Mouse (Mus musculus) left cerebral cortex, postnatal 14 days (tissue): ENCODE data around the gene Foxp1. TPM values are rescaled to one million over a fixed set of nuclear protein-coding genes. Genes with fewer than 3 reads are reported as not detected.

Experiments
- DNase-seq, 2 experiments: peaks; one replicate each; pipeline ENCODE4 v3.0.0; 2021 to 2022; ENCODE audit warnings: low spot score in 2 of 2, mixed read lengths in 1 of 2
- intact Hi-C: fragments of 180-260 bp; cut with DNase I; formaldehyde crosslinking; loops from one replicate; pipeline ENCODE4 v1.15.1; 2025
- total RNA-seq, 2 experiments: library from RNA; stranded (reverse); gene quantifications; 2 replicates each; pipeline ENCODE4 v1.2.3; 2021

The Foxp1 gene
- total RNA-seq, 2 experiments from 2014 or later, result 137 to 149 TPM

DNA sequence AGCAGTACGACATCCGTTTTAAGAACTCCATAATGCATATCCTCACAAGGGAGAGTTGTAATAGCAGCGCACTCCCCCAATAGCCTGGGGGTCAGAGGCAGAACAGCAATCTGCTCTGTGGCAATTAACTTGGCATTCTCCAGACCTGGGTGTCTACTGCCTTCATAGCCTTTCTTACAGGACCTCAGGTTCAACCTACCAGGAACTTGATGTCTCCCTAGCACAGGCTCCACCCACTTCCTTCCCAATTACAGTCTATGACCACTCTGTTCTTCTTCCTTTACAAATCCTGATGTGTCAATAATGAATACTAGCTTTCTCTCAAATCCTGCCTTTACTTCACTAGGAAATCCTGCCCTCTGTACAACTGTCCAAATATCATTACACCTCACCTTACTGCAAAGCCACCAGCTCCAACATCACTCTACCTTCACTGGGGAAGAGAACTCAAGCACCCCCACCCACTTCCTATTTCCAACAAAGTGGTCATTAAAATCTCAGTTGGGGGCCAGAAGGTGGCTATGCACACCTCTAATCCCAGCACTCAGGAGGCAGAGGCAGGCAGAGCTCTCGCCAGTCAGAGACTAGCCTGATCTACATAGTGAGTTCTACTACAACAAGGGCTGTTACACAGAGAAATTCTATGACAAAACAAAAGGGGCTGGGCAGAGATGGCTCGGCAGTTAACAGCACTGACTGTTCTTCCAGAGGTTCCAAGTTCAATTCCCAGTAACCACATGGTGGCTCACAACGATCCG, 68.6 kb downstream of the Foxp1 start:
- DNase-seq, result no peak
- intact Hi-C loops, result no loop called here

DNA sequence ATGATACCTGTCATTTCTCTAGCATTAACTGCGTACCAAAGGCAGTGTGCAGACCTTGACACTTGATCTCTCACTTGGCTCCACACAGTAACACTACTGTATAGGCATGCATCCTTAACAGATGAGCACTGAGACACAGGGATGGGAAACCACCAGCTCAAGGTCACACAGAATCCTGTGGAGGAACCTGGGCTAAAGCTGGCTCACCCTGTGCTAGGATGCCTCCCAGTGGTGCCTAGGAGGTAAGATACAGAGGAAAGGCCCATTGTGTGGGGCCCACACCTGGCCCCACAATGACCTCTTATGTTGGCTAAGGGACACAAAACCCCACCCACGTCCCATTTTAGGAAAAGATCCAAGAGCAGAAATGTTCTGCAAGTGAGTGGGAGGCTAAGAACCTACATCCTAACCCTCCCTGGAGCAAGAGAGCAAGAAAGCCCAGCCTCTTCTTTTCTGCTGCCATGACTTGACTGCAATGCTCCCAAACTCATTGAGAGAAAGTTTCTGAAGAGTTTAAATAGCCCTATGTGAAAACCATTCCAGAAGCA, 69.8 kb downstream of the Foxp1 start:
- intact Hi-C loops, result no loop called here

DNA sequence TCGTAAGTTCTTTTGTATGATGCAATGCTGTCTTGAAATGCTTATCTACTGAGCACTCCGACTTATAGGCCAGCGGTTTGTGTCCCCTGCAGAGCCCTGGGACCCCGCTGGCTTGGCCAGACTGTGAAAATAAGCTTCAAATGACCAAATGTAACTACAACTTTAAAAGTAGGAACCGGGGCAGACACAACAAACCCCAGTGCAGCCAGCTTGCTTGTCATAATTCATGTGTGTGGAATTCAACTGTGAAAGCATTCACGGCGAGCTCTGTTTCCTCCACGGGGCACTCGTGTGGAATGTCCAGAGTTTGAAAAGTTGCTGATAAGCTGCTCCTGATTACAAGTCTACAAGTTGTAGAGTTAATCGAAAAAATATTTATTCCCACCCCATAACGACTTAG, 71.0 kb downstream of the Foxp1 start:
- DNase-seq, result no peak
- intact Hi-C loops, result no loop called here

More for the DNA sequence above, 69.8 kb downstream of the Foxp1 start:
- no peak for DNase-seq

DNA sequence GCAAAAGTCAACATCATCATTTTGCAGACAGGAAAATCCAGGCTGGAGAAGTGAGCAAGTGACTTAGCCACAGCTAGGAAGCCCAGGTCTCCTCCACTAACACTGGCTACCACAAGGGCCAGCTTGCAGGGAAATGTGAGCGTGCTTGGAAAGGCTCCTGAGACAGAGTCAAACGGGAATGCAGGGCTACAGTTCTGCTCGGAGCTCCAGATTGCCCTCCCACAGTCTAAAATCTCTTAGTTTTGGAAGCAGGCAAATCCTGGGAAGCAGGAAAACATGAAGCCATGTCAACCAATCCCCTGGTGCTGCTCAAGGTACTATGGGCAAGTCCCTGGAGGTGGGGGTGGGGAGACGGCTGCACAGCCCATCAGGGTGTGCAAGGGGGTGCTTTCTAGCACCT, 75.1 kb downstream of the Foxp1 start:
- peak in 1 of 2 experiments; percentile 18 for DNase-seq
- intact Hi-C loops, result no loop called here

DNA sequence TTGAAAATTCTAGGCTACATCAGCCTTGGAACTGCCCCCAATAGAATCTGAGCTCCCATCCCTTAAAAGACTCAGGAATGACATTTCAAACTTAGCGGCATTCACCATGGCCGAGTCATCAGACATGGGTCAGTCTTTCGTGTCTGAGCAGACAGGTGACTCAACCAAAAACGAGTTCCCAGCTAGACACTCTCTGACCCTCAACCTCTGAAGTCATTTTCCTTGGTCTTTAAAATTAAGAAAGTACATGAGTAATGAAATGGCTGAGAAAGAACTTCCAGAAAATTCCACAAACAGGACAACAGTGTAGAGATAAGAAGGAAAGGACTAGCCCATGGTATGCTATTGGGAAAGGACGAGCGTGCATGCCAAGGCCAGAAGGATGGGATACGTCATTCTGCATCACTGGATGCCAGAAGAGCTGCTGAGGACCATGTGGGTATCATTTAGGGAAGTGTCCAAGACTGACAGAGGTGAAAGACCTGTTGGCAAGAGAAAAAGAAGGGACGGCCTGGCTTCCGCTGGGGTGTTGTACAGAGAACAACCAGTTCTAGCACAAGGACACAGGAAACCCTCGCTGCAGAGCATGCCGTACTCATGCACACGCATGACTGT, 75.6 kb downstream of the Foxp1 start:
- DNase-seq, result no peak
- intact Hi-C loops, result no loop called here

DNA sequence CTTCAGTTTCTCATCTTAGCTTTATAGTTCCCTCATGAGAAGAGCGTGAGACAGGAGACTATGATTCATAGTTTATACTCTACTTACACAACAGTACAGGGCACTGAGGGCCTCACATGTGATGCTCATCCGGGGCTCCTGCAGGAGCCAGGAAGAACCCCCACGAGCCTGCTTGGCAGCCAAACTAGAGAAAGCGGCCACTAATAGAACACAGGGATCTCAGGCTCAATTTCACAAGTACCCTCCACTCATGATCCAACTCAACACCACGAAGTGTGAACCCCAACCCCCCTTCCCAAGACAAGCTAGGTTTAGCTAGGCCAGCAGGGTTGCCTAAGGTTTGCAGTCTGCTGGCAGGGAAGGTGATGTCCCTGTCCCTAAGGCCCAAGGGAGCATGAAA, 79.1 kb downstream of the Foxp1 start:
- DNase-seq, result peak in 1 of 2 experiments; percentile 14
- intact Hi-C loops, result no loop called here

DNA sequence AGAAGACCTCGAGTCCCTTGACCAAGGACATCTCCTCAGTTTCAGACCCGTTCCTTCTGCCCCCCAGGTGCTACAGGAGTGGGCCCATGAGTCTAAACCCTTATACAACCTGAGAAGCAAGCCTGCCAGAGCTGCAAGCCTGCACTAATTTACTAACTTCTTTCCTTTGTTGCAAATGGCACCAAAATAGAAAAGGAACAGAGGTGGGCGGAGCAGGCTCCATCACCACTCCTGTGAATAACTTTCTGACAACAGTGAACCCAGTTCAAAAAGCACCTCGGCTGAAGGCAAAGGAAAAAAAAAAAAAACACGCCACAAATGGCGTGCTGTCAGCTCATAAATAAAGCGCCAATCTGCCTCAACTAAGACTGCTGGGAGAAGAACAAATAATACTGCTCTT, 81.4 kb downstream of the Foxp1 start:
- peak; percentile 36 to 37 for DNase-seq
- intact Hi-C loops, result no loop called here

DNA sequence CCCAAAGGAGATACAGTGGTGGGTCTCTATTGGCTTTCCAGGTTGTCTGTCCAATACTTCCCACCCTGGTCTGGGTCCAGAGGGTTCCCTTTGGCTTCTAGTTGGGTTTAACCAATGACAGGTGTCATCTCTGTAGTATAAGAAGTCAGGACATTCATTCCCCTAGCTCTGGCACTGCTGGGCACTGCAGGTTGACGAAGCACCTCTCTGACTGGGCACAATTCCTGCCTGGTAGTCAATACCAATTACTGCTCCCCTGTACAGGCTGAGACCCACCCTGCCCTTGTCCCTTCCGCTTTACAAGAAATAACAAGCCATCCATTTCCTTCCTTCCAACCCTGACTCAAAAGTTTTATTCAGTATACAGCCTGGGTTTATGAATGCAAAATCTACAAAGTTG, 81.9 kb downstream of the Foxp1 start:
- intact Hi-C loops, result no loop called here
- DNase-seq, result no peak

DNA sequence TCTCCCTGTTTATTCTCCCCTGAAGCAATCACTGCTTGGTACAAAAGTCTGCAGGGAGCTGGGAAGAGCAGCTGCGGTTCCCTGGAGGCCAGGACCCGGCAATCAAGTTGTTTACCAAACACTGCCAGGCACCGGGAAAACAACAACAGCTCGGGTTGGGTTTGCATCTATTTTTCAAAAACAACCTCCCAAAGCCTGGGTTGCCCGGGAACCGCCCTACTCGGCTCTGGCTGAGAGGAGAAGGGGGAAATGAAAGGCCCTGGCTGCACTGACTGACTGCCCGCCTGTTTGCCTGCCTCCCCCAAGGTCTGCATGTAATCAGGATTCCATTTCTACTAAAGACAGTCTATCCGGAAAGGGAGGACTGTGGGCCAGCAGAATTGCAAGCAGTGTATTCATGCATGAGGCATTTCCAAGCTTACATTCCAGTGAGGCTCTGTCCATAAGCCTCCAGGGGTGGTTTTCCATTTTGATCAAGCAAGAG, 82.6 kb downstream of the Foxp1 start:
- intact Hi-C loops, result no loop called here
- DNase-seq, result peak in 1 of 2 experiments; percentile 14

DNA sequence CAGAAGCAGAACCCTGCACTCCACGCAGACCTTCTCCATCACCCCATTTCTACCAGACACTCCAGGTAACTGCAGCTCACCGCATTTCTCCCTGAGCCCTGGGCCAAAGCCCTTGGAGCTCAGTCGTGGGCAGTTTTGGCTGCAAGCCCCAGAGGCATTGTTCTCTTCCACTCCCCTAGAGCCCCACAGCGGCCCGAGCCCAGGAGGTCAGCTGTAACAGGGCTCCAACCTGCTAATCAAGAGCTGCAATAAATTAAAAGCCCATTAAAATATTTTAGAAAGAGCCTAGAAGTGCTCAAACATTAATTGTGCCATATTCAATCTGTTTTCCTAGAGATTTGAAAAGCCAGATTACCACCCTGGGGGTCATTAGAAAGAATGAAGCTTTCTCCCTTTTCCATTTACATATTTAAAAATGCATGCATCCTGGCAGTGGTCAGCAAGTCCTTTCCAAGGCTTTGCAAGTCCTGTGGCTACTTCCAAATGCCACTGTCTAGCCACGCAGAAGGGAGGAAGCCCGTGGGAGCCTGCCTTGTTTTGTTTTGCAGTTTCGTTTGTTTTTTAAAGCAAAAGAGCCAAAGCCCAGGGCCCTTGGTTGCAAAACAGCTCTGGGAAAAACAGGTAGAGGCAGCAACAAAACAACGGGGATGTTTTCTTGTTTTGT, 83.2 kb downstream of the Foxp1 start:
- intact Hi-C loops, result no loop called here
- DNase-seq, result no peak

DNA sequence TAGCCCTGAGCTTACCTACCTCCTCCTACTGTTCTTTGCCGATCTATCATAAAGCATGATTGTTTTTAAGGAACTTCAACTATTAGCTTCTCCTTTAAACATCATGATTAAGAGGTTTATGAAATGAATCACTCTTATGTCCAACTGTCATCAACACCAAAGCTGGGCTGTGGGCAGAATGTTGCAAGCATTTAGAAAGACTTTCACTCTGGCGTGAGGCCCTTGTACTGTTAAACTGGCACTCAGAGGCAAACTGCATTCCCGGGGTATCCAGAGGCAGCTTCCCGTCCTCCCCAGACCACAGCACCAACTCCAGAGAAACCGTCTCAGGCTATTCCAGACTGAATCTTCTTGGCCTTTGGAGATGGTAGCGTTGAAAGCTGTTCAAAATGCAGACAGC, 86.2 kb downstream of the Foxp1 start:
- no peak for DNase-seq
- intact Hi-C loops, result no loop called here

DNA sequence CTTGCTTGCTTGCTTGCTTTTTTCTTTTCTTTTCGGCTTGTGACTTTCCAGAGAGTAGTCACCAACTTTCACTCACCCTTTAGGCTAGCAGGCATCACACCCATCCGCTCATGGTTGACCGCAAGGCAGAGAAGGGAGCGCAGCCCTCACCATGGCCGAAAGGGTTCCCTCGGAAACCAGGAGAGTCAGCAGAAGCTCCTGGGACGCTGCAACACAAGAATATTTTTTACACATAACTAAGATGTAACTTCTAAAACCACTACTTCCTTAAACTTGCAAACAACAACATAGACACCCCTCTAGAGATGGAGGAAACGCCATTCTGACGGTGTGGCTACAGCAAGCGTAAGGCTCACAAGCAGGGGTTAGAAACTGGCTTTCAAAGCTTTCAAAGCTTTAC, 87.4 kb downstream of the Foxp1 start:
- DNase-seq, result no peak

DNA sequence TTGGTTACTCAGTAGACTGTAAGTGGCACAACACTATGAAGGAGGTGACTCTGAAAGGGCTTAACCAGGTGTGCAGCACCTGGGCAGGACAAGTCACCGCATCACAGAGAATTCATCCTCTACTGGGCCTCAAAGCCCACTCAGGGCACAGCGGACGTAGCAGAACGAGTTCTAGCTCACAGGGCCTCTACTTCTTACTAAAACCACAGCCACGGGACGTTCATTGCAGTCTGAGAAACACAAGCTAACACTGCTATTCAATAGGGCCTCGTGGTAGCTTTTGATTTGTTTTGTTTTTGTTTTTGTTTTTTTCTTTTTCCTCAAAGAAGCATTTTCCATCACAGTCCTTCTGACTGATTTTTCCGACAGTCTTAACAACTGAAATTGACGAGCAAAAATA, 89.5 kb downstream of the Foxp1 start:
- intact Hi-C loops, result no loop called here
- DNase-seq, result no peak

More for the DNA sequence above, 87.4 kb downstream of the Foxp1 start:
- intact Hi-C loops, result no loop called here

DNA sequence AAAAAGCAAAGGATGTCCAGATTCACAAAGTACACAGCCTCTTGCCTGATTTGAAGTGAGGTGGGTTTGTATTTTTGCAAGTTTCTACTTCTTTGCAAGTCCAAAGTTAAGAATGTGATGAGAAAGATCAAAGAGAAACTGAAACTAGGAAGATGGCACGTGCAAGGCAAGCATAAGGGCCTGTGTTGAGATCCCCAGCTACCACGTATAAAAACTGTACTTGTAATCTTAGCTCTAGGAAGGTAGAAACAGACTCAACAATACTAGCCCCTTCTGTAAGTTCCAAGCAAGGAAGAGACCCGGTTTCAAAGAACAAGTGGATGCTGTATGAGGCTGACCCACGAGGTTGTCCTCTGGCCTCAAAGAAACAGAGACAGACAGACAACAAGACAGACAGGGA, 90.6 kb downstream of the Foxp1 start:
- DNase-seq, result no peak
- intact Hi-C loops, result no loop called here

DNA sequence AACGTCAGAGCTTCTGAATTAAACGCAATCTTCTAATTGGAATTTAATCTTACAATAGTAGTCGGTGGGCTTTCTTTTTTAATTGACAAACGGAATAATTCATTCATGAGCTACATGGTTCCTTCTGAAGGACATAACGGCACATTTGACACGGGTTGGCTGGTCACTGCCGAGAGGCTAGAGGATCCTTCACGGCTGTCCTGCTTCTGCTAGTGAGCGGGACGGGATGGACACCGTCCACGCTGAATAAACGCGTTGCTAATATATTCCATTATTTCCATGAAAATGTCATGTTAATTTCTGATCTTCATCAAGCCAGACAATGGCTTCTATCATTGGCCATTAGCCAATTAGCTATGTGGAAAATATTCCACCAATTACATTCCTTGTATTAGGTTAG, 92.0 kb downstream of the Foxp1 start:
- DNase-seq, result no peak
- intact Hi-C loops, result no loop called here

DNA sequence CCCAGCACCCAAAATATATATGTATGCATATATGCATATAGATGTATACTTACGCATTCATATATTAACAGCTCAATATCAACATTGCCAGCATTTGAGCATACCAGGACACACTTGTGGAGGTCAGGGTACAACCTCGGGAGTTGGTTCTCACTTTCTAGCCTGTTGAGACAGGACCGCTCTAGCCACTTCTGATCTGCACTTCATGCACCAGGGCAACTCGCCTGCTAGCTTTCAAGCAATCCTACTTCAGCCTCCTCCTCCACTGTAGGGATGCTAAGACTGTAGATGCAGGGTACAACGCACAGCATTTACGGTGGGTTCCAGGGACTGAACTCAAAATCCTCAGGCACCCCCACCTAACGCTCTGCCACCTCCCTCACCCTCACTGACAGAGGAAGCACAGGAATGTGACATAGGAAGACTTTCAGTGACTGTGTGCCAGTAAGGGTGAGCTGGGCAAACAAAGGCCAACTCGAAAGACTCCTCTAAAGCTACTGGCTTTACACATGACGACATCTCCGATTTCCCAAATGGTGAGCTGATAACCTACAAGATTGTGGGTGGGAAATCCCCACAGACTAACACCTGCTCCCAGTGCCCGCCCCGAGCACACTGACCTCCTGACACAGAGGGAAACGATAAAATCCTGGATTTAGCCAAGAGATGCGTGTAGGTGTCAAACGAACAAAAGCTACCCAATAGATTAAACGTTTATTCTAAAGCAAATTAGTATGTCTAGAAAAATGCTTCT, 93.0 kb downstream of the Foxp1 start:
- intact Hi-C loops, result no loop called here
- DNase-seq, result no peak

DNA sequence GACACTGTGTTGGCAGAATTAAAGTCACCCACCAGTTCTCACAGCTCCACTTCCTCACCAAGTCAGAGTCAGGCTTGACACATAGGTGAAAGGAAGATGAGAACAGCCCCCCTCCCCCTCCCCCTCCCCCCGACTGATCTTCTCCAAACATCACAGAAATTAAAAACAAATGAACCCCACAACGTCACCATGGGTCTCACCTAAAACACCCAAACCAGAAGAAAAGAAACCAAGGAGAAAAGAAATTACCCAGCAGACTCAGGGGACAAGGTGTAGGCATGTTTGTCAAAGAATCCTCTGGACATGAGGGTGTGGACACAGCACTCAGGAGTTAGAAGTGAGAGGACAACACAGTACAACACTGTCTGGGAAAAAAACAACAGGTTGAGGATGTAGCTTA, 93.6 kb downstream of the Foxp1 start:
- intact Hi-C loops, result no loop called here
- DNase-seq, result no peak

DNA sequence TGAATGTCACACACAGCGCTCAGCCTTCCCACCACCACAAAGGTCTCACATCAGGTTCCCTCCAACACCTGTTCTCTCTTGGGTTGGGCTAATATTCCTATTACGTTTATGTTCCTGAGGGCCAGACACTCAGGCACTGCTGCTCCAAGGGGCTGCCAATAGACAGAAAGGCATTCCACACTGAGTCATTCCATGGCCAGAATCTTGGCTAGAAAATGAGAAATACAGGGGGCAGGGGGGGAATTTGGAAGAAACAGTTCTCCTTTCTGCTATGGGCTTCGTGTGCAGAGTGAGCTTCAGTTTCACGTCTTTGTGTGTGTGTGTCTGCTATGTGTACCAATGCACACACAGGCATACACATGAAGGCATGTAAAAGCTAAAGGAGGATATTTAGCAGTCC, 95.2 kb downstream of the Foxp1 start:
- DNase-seq, result no peak
- intact Hi-C loops, result no loop called here

DNA sequence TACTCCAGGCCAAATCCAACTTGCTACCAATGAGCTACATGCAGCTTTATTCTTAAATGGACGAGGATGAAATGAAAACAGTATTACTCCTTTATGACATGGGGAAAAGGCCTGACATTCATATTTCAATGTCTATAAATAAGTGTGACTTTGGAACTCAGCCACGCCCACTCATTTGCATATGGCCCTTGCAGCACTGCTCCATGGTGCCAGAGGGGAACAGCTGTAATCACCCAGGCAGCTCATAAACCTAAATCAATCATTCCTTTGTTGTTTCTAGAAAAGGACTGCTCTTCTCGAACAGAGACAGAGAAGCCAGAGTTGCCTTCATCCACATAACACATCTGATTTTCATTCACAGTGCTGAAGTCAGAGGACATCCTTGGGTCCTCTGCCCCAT, 97.5 kb downstream of the Foxp1 start:
- intact Hi-C loops, result no loop called here
- no peak for DNase-seq

DNA sequence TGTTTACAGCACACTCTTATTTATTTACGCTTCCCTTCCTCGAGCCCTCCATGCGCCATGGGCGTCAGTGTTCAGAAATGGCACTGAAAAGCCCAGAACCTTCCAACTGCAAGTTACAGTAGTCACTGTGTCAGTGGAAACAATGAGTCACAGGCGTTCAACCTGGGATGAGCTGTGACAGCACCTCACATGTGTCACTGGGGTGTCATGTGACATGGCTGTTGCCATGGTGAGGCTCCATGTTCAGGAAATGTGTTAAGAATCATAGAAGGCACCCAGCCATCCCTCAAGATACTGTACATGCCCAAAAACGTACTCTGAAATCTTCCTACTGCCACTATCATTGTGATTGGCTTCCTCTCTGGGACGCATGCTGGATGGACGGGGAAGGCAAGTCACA, 101.9 kb downstream of the Foxp1 start:
- DNase-seq, result peak in 1 of 2 experiments; percentile 73
- intact Hi-C loops, result no loop called here
